Mouse (Mus musculus): ENCODE results near the gene Gm20931. TPM values are rescaled to one million over a fixed set of nuclear protein-coding genes. Genes with fewer than 3 reads are reported as not detected.
"Not testable (repeated sequence)": the region's sequence is repeated elsewhere in the genome, so short reads cannot be mapped to it uniquely, and the experiment has no call there.

The Gm20931 gene
- polyA plus RNA-seq (2014; fragmentation: Nextera tagmentation; extraction: Ambion mirVana): not detected in 2 replicates

GRCm38 (mm10) chrY:55213420-55213819 is at the start of gene Gm20931:
Gm20931 (plus strand) TSS chrY:55213720.
- not testable (repeated sequence) for H3K9ac ChIP-seq (replicated peaks; ENCODE audit: low read length); DNase-seq; H3K27ac ChIP-seq (replicated peaks; ENCODE audit: low read depth, low read length); H3K4me3 ChIP-seq (replicated peaks; ENCODE audit: low read depth, low read length); H3K9me3 ChIP-seq (ENCODE audit: control insufficient read depth, low read length); H3K4me2 ChIP-seq (ENCODE audit: low read length); H3K4me1 ChIP-seq (ENCODE audit: control insufficient read depth, insufficient read depth, low read length); ATAC-seq (ENCODE audit: low FRiP score, low TSS enrichment); H3K36me3 ChIP-seq (ENCODE audit: control insufficient read depth, insufficient read depth, low read length); H3K27me3 ChIP-seq (ENCODE audit: control insufficient read depth, insufficient read depth, low read length)
- no CpG with 5 or more reads among the region's 6 CpGs for WGBS

Measured in midbrain, embryonic 14.5 days (tissue).